Mouse (Mus musculus): ENCODE measurements around the gene Rubcnl. TPM values are rescaled to one million over a fixed set of nuclear protein-coding genes. Genes with fewer than 3 reads are reported as not detected.

Rubcnl gene
- total RNA-seq, 4 experiments from 2014 or later, result 1.2 to 3.1 (median 2.0) TPM

- no peak for DNase-seq (ENCODE audit: low spot score in 2 of 2)
Observed at GRCm38 (mm10) chr14:75017877-75018825, 2.3 kb downstream of the Rubcnl start.

- no peak for DNase-seq (ENCODE audit: low spot score in 2 of 2)
Observed at GRCm38 (mm10) chr14:75018829-75019228, 3.0 kb downstream of the Rubcnl start.

GRCm38 (mm10) chr14:75020581-75021253 lies 4.9 kb downstream of the Rubcnl start:
- DNase-seq (ENCODE audit: low spot score in 2 of 2), result no peak

DNA sequence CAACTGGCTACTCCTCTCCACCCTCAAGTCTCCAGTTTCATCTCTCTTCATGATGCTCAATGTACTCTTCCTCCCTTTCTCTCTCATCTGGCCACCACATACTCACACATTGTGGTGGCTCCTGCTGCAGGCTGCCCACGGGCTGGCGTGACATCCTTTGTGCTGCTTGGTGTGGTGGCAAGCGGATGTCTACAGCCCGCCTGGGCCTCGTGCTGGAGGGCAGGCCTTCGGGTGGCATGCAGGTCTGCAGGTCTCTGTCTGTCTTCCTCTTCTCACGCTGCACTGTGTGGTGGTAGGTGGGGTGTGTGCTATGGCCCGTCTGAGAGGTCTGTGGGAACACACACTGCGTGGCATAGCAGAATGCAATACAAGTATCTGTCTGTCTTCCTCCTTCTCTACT lies 6.7 kb downstream of the Rubcnl start:
- DNase-seq (ENCODE audit: low spot score in 2 of 2), result no peak

GRCm38 (mm10) chr14:75024793-75025710 lies 9.2 kb downstream of the Rubcnl start:
- DNase-seq (ENCODE audit: low spot score in 2 of 2), result no peak

DNA sequence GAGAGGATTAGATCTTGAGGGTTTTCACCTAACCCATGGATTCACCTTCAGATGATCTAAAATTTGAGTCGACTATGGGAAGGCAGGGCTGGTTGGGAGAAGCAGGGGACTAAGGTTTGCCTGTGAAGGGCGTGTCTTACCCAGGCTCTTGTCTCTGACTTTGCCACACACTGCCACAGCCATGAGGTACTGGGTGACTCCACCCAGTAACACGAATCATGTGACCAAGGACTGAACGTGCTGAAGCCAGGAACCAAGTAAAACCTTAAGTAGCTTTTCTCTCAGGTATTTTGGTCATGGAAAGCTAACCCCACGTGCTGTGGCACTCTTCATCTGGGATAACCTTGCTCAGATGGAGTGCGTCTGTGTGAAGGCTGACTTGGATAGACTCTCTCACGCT lies 14.9 kb downstream of the Rubcnl start:
- DNase-seq (ENCODE audit: low spot score in 2 of 2), result no peak

DNA sequence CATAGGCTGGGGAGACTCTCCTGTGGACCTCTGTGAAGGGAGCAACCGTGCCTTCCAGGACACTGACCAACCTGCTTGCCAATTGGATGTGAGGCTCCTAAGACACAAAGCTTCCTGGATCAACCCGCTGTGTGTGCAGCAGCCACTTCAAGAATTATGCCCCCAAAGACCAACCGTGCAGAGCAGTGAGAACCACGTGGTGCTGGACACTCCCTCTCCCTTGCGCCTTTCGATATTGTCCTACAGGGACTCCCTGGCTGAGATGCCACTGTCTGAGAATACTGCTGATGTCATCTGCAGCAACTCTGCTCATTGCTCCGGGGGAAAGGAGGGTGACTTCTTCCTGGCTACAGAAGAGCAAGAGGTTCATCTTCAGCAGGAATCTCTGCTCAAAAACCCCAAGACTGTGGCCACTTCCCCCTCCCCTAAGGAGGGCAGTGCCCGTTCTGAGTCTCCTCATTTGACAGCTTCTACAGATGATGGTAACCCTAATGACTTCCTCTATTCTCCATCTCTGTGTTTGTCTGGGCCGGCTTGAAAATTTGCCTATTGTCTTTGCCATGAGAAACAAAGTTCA lies 16.3 kb downstream of the Rubcnl start:
- no peak for DNase-seq (ENCODE audit: low spot score in 2 of 2)

DNA sequence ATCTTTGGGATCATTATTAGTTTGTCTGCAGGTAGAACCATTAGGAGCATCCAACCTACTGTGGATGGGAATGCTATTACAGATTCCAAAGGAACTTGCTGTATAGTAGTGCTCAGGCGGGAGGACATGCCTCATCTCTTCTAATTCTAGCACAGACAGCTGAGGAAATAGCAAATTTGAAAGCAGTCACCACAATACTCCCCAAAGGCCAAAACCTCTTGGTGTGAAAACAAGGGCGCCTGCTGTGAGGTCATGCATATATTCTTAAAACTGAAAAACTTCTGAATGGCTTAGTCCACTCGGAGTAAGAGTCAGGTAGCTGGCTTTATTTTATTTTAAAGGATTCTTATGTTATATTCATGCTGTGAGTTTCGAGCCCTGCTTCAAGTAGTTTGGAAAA lies 16.9 kb downstream of the Rubcnl start:
- DNase-seq (ENCODE audit: low spot score in 2 of 2), result no peak

GRCm38 (mm10) chr14:75034240-75034639 lies 18.4 kb downstream of the Rubcnl start:
- no peak for DNase-seq (ENCODE audit: low spot score in 2 of 2)

- no peak for DNase-seq (ENCODE audit: low spot score in 2 of 2)
Observed at GRCm38 (mm10) chr14:75035431-75035830, 19.6 kb downstream of the Rubcnl start.

- DNase-seq (ENCODE audit: low spot score in 2 of 2), result no peak
Observed at GRCm38 (mm10) chr14:75045184-75045583, 29.4 kb downstream of the Rubcnl start.

DNA sequence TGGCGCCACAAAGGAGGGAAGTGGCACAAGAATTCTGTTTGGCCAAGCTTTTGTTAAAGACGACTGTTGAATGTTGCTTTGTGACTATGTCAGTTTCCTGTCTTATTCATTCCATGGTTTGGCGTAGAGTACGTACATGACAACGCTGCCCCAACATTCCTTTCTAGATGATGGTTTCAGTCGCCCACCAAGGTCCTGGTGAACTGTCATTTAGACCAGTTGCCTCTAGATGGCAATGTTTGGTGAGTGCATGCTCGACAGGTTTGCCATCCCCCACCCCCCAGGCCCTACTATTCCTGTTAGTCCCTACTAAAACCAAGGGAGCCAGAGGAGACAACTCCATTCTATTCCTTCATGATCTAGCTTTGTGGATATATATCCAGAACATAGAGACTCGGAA lies 36.6 kb downstream of the Rubcnl start:
- no peak for DNase-seq (ENCODE audit: low spot score in 2 of 2)

DNA sequence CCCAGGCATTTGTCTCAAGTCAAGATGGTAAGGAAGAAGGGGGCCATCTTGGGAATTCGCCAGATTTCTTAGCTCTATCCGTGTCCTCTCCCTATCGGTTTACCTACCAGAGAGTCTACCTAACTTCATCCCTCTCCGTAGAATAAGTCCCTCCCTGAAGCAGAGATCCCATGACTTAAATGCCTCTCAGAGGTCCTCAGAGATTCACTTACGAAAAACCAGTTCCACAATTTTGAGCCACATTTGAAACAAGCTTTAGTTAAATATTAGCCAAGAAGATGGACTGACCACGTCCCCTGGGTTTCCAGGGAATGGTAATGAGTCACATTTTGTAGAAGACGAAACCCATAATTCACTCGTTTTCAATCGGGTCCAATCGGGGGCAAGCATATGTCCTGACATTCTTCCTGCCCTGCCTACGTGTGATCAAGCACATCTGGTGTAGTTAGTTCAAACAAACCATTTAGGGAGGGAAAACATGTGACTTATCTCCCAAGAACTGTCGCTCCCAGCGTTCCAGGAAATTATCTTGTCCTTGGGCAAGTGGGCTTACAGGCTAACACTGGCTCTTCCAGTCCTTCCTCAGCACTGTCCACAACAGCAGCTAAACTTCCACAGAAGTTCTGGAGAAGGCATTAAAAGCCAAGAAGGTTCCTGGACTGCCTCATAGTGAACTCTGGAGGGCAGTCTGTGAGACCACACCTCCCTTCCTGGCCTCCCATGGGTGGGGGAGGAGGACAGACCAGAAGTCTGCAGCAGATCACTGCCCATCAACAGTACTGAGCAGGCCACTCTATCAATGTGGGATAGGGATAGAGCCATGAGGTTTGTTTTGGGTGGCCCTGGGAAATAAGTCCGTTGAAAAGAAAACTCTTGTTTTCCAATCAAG lies 38.9 kb downstream of the Rubcnl start:
- no peak for DNase-seq (ENCODE audit: low spot score in 2 of 2)

GRCm38 (mm10) chr14:75056861-75057431 lies 41.1 kb downstream of the Rubcnl start:
- no peak for DNase-seq (ENCODE audit: low spot score in 2 of 2)

DNA sequence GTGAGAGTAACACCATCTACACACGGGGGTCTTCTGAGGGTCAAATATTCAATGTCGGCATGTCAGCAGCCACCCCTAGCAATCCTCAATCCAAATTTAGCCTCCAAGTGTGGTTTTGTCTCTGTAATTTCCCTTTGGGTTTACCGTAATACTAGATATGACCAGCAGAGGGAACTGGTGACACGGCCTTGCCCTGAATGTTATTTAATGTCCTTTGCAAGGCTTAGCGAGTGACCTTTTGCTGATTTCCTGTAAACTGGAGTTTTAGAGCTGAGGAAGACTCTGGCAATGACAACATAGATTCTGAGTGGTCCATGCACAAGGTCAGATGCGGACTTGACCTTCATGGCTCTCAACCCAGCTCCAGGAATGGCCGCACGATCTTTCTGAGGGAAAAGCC lies 44.7 kb downstream of the Rubcnl start:
- peak in 1 of 2 experiments; percentile 3 for DNase-seq (ENCODE audit: low spot score in 2 of 2)

DNA sequence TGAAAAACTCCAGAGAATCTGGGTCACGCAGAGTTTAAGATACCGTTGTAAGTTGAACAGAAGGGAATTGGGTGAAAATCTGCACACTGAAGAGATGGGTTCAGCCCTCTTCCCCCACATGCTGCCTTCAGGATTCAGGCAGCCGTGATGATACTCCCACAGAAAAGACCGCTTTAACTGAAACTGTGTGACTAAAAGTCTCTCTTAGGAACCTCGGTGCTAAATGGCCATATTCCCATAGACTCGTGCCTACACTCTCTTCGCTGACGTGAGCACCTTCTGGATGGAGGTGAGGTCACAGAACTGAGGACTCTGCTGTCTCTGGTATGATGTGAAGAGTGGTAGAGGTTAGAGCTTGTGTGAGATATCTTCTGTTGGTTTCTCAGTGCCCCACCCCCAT lies 48.1 kb downstream of the Rubcnl start:
- no peak for DNase-seq (ENCODE audit: low spot score in 2 of 2)

- no peak for DNase-seq (ENCODE audit: low spot score in 2 of 2)
Observed at GRCm38 (mm10) chr14:75064520-75064919, 48.7 kb downstream of the Rubcnl start.

- DNase-seq (ENCODE audit: low spot score in 2 of 2), result no peak
Observed at GRCm38 (mm10) chr14:75065211-75065610, 49.4 kb downstream of the Rubcnl start.

DNA sequence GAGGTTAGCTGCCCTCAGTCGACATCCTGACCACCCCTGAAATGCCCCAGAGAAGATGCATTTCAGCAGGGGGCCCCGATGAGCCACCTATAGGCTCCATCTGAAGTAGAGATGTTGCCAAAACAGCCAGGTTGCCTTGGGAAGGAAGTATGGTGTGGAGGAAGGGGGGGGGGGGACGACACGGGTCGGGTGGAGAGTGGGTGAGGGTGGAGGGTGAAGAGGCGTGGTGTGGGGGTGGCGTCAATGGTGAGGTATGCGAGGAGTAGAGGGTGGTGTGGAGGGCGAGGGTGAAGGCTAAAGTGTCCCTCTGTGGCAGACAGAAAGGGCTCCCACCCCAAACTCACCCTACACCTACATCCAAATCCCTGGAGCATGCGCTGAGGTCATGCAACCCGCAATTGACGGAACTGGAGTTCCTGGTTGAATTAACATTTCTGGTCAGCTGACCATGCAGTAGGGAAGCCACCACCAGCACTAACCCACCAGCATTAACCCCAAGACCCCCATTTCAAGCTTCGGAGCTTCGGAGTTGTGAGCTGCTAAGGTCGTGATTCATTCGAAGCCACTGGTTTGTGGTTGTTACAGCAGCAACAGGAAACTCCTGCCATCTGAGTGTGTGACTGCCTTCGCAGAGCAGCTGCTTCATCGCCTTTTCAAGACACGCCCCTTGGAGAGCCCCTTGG lies 52.7 kb downstream of the Rubcnl start:
- DNase-seq (ENCODE audit: low spot score in 2 of 2), result no peak
